Mouse (Mus musculus) olfactory bulb, adult 2 months (tissue): ENCODE data around the gene Mybbp1a.

Experiments used
- CTCF ChIP-seq: fragments of 200-500 bp; IDR thresholded peaks from 2 replicates; pipeline ENCODE4 v1.5.1; 2012; ENCODE audit warnings: low read depth, mild to moderate bottlenecking, low read length, moderate library complexity; ENCODE audit not compliant: insufficient read depth
- POLR2A ChIP-seq: fragments of 200-500 bp; IDR thresholded peaks from 2 replicates; pipeline ENCODE4 v1.6.1; 2012; ENCODE audit warnings: mild to moderate bottlenecking, low read depth, low read length, moderate library complexity; ENCODE audit not compliant: insufficient read depth

DNA sequence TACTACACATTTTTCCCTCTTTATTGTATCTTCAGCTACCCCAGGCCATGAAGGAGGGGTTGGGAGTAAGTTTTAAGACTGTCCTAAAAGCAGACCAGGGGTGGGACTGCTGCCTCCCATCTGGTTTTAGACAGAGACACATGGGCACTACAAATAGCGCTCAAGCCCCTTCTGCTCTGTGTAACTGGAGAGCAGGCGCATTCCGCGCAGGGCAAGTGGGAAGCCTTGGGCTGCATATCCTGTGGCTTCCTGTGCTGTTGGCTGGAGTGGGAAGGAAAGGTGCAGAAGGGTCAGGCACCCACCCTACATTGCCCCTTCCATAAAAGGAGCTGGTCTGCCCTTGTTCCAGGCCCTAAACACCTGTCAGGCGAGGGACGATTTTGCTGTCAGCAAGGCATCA lies 45.5 kb upstream of the Mybbp1a start:
- TF ChIP-seq CTCF, result no peak
- TF ChIP-seq POLR2A, result no peak
